Mouse (Mus musculus) left cerebral cortex, adult 18-20 months (tissue): ENCODE results near the gene Ppp2r5a. TPM values are rescaled to one million over a fixed set of nuclear protein-coding genes. Genes with fewer than 3 reads are reported as not detected.
A peak's percentile ranks its signal among the peaks of the same experiment; 100 is the strongest.

Experiments
- DNase-seq, 2 experiments: peaks; one replicate each; pipeline ENCODE4 v3.0.0; 2021 to 2022; ENCODE audit warnings: low spot score in 2 of 2, mixed read lengths in 1 of 2
- total RNA-seq, 2 experiments: library from RNA; stranded (reverse); gene quantifications; 2 replicates each; pipeline ENCODE4 v1.2.3; 2021

The Ppp2r5a gene
- total RNA-seq, 2 experiments from 2014 or later, result 89.2 to 94.1 TPM

DNA sequence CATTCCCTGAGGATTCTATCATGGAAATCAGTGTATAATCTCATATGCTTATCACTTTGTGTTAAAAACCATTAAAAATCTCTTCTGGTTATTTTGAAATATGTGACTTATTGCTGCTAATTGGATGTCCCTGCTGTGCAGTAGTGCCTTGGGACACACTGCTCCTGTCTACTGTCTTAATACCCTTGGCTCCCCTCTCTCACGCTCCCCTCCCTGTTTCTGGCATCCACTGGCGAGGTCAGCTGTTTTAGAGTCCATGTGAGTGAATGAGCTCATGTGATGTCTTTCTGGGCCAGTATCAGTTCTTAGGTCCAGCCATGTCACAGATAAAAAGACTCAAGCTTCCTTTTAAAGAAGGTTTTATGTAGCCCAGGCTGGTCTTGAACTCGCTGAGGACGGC lies 72.7 kb downstream of the Ppp2r5a start:
- DNase-seq, result no peak

DNA sequence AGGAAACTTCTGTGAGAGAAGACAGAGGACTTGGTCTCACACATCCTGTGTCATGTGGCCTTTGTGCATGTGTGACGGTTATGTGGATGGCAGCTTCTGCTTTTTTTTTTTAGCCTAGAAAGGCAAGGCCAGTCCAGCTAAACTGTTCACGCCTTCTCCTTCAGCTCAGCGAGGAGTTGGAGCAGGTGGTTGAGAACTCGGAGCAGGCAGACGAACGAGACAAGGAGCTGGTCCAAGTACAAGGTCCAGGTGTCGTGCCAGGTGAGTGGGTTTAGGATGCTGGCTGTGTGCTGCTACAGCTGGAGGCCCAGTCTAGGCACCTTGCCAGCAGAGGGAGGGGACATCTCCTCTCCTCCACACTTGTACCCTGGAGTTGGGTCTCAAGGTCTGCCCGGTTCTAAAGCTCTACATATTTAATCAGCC lies 75.0 kb downstream of the Ppp2r5a start:
- no peak for DNase-seq

- no peak for DNase-seq
These were observed 75.8 kb downstream of the Ppp2r5a start for GRCm38 (mm10) chr1:191327258-191327657.

DNA sequence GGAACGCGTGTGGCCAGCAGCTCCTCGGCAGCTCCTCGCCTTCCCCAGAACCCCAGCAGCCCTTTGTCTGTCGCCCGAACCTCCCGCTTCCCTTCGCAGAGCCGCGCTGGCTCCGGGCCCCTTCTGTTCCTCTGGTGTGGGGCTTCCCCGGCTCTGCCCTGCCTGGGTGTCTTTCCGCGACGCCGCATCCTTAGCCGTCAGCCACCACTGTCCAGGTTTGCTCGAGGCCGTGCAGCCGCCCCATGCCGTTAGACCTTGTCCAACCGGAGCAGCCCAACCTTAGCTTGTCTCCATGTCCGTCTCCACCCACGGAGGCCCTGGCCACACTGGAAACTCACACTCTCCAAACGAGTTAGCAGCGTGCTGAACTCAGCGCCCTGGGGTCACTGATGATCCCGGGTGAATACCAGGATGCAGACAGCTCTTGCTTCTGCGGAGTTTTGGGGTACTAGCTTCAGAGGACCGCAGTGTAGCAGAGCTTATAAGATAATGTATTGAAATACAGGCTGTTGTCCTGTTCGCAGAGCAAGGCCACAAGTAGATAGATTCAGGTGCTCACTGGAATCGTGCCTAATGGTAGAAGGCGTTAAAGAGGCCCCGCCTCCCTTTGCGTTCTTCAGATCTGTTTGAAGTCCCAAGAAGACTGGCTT lies 76.7 kb downstream of the Ppp2r5a start:
- no peak for DNase-seq

GRCm38 (mm10) chr1:191325726-191326232 lies 77.3 kb downstream of the Ppp2r5a start, which contains the start of gene Tmem206:
Tmem206 (plus strand) TSS chr1:191325912.
- peak; percentile 95 to 97 for DNase-seq

DNA sequence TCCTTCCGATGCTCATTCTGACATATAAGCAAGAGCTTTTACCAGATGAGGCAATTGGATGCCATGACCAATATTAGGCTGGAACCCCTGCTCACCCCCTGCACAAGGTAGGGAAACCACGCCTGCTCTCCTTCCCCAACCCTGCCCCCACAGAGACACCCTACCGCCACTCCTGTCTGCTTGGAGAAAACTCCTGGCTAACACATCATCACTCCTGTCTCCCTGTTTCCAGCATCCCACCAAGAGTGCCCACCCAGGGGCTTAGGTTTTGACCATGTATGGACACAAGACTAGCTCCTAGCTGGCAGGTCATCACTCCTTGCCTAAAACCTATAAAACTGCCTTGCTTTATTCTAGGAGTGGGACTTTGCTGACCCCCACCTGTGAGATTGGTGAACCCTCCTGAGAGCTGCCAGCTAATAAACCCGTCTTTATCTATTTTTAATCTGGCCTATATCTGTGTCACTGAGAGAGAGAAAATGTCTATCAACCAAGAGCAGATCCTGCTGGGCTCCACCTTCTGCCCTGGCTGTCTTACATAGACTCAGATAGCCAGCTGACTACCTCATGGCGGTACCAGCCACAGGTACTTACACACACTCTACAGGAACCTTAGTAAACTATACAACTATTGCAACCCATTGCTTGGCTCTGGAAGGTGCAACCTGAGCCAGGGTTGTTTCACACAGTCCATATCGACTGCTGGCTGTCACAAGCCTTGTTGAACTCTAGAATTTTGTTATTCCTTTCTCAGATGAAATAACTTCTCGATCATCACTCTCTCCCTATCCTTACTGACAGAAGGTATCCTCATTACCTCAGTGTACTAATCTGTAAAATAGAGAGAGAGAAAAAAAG lies 78.1 kb downstream of the Ppp2r5a start:
- no peak for DNase-seq

DNA sequence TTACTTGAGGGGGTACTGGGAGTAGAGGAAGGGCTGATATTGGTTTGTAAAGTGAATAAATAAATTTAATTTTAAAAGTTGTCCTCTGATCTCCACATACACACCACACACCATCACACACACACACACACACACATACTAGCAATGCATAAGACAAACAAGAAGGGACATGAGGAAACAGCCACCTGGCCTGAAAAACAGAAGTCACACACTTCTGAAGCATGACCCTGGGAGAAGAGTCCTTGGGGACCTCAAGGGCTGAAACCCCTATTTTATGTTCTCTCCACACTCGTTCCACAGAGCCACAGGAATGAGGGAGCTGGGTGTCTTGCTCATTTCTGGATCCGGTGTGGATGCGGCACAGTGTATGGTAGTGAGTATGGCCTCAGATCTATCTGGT lies 79.7 kb downstream of the Ppp2r5a start:
- no peak for DNase-seq

DNA sequence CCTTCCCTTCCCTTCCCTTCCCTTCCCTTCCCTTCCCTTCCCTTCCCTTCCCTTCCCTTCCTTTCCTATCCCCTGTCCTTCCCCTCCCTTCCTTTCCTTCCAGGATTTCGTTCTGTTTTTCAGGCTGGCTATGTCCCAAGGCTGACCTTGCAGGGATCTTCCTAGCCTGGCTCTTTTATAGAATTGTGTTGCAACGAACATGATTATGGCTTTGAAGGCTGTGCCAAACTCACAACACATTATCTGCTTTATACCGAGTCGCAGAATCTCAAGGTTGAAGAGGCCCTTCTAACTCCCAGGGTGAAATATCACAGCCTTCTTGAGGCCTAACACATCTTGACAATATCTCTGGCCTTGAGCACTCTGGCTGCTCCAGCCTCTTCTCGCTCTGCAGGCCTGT lies 84.4 kb downstream of the Ppp2r5a start:
- no peak for DNase-seq

DNA sequence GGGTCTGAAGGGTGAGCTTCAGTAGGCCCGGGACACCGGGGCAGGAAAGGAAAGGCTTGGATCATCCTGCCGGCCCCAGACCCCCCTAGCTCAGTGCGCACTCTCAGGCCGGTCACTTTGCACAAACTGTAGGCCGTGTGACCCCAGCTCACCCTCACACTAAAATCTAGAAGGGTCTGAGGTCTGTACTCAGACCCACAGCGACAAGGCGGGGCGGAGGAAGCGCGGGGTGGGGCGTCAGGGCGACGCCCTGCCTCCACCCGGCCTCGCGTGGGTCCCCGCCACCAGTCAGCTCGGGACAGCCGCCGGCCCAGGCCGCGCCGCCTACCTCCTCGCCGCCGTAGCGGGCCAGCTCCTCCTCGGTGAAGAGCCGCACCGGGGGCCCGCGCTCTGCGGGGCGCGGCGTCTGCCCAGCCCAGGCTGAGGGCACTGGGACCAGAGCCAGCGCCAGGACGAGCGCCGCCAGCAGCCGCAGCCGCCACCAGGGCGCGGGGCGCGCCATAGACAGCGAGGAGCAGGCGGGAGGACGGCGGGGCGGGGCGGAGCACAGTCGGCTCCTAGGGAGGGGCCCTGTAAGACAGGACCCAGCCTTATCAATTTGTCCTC lies 85.4 kb downstream of the Ppp2r5a start, which contains the start of gene Nenf:
Nenf (minus strand) TSS at position 604 of the 606 bp plus-strand sequence.
- DNase-seq, result peak; percentile 60 to 76

GRCm38 (mm10) chr1:191316818-191317217 lies 86.3 kb downstream of the Ppp2r5a start:
- no peak for DNase-seq

GRCm38 (mm10) chr1:191313926-191314325 lies 89.1 kb downstream of the Ppp2r5a start:
- DNase-seq, result no peak

- no peak for DNase-seq
These were observed 89.9 kb downstream of the Ppp2r5a start for GRCm38 (mm10) chr1:191313158-191313557.

DNA sequence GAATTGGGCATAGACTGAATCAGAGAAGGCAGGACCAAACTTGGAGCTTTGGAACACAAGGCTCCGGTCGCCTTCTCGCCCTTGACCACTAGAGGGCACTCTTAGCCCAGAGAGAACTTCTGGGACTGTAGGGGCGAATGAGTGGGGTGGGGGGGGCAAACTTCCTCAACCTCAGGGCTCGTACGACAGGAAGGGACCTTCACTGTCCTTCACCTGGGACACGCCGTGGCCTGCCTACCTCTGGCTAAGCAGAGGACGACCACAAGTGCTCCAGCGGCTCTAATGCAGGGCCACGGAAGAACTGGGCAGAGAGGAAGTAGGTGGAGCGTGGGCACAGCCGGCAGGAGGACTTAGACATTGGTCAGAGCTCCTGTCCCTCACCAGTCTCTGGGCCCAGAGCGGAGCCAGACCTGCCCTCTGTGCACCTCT lies 90.5 kb downstream of the Ppp2r5a start:
- peak; percentile 79 to 89 for DNase-seq

DNA sequence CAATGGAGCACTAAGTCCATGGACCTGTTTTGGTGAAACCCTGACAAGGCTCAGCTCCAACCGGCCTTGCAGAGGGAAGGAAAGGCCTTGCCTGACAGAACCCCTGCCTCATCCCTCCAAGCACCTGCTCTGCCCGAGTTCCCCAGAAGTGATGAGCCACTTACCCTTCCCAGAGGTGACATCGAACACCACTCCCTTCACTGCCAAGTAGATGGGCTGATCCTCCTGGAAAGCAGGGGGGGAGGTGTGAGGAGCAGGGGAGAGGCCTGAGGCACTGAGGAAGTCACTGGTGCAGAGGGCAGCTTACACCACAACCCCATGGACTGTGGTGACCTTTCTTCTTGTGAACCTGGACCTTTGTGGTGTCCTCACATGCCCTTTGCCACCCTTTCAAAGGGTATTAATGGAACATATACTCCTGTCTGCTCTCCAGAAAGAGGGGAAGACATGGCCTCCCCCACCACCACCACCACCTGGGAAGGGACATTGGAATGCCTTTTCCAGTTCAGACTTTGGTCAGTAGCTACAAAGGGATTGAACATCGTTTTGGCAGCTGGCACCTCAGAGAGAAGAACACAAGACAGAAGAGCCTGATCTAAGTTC lies 91.7 kb downstream of the Ppp2r5a start:
- no peak for DNase-seq

GRCm38 (mm10) chr1:191307766-191308455 lies 95.2 kb downstream of the Ppp2r5a start:
- DNase-seq, result no peak

DNA sequence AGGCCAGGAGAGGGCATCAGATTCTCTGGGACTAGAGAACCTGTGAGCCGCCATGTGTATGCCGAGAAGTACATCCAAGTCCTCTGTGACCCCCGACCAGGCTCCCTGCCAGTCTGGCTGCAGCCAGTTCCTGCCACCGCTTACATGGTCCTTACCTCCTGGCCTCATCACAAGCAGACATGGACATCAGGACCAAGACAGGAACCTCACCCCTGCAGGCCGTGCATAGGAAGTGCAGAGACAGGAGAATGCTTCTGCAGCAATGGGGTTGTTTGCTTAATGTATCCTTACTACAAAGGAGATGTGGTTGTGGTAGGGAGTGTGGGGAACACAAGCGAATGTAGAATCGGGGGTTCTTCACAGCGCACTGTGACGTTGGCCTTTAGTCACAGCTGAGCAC lies 96.8 kb downstream of the Ppp2r5a start:
- DNase-seq, result no peak

GRCm38 (mm10) chr1:191305610-191306009 lies 97.5 kb downstream of the Ppp2r5a start:
- no peak for DNase-seq

DNA sequence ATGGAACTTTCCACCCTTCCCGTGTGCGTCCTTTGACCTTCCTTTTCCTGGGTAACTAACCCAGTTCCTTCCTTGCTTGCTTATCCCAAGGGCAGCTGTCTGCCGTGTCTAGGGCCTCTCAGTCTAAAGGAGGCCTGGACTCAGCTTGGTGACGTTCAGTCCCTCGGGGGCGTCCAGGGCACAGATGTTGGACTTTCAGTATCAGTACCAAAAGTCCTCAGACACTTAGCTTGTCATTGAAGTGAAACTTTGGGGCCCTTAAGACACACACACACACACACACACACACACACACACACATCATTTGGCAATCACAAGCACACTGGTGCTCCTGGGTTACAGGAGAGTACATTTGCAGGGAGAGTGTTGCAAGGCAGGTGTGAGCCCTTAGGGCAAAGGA lies 98.9 kb downstream of the Ppp2r5a start:
- DNase-seq, result no peak

- no peak for DNase-seq
These were observed 99.3 kb downstream of the Ppp2r5a start for GRCm38 (mm10) chr1:191303736-191304135.
